Comparison of ENCODE assay signal across 12 mouse cellular contexts in the genomic region with DNA sequence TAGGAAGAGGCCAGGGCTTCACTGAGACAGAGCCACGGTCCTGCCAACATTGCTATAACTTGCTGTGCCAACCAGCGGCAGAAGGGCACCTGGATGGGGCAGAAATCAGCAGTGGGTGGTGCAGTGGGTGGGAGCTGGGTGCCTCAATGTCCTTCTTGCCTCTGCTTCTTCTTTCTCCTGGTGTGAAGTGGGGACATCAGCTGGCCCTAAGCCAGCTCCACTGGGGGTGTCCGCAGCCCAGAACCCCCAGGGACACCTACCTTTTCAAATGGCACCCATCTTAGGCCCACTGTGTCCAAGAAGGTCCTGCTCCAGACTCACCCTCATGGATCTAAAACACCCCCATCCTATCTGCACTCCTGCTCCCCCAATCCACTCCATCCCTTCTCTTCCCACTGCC. TPM values are rescaled to one million over a fixed set of nuclear protein-coding genes. Genes with fewer than 3 reads are reported as not detected.
DNase-seq lines count a peak whose midpoint lies in the region; ATAC-seq and TF ChIP-seq lines count a peak whose summit lies in the region.
"Had no signal": no experiment of that assay in that cellular context is flagged by ENCODE, and none has a peak within 500 bp of the region (broad histone marks: within the 10 kb centered on the region; RNA-seq: fewer than 3 reads in every experiment).

No protein-coding gene starts in this region.

- no peak overlapping the region for H3K4me2 ChIP-seq in hindbrain, embryonic 12.5 days (replicated peaks)
- no peak overlapping the region for H3K4me2 ChIP-seq in hindbrain, embryonic 16.5 days (ENCODE audit: low read length)
- H3K4me2 ChIP-seq in midbrain, postnatal 0 days (ENCODE audit: low read depth, low read length, poor library complexity, severe bottlenecking) = no peak overlapping the region
- no peak overlapping the region for H3K4me2 ChIP-seq in limb, embryonic 15.5 days
- H3K4me2 ChIP-seq: liver, embryonic 13.5 days had no signal

- WGBS in hindbrain, embryonic 12.5 days = 93% methylated on average over 2 of the region's 3 CpGs
- 77% methylated on average over 3 of the region's 3 CpGs for WGBS in hindbrain, embryonic 16.5 days
- 93% methylated on average over 3 of the region's 3 CpGs for WGBS in midbrain, embryonic 10.5 days
- WGBS in midbrain, postnatal 0 days = 89% methylated on average over 3 of the region's 3 CpGs
- WGBS in limb, embryonic 15.5 days = 87% methylated on average over 3 of the region's 3 CpGs

- TF ChIP-seq CTCF in midbrain, postnatal 0 days (IDR thresholded peaks at IDR 0.05) = no peak

- H3K36me3 ChIP-seq in hindbrain, embryonic 12.5 days = no peaks in the 10 kb centered on the region
- H3K36me3 ChIP-seq in hindbrain, embryonic 16.5 days (ENCODE audit: control insufficient read depth, insufficient read depth, low read length) = no peaks in the 10 kb centered on the region
- no peaks in the 10 kb centered on the region for H3K36me3 ChIP-seq in midbrain, embryonic 10.5 days
- H3K36me3 ChIP-seq in midbrain, postnatal 0 days (ENCODE audit: insufficient read depth, low read length) = no peaks in the 10 kb centered on the region
- H3K36me3 ChIP-seq in limb, embryonic 15.5 days = no peaks in the 10 kb centered on the region
- H3K36me3 ChIP-seq: liver, embryonic 13.5 days had no signal

- ATAC-seq in hindbrain, embryonic 12.5 days (ENCODE audit: low FRiP score) = peak; percentile 19; the same call in 1 of the 2 replicates
- no peak for ATAC-seq in hindbrain, embryonic 16.5 days
- ATAC-seq in midbrain, postnatal 0 days (ENCODE audit: low FRiP score) = no peak
- ATAC-seq in limb, embryonic 15.5 days (ENCODE audit: insufficient number of reproducible peaks, low FRiP score, low TSS enrichment, low read depth) = no peak

- no peak overlapping the region for H3K9ac ChIP-seq in hindbrain, embryonic 12.5 days
- H3K9ac ChIP-seq in hindbrain, embryonic 16.5 days (ENCODE audit: low read depth, low read length) = no peak overlapping the region; the same call in 1 of the 2 replicates
- H3K9ac ChIP-seq in midbrain, postnatal 0 days (replicated peaks; ENCODE audit: low read length, poor library complexity, severe bottlenecking) = no peak overlapping the region
- H3K9ac ChIP-seq in limb, embryonic 15.5 days = no peak overlapping the region
- H3K9ac ChIP-seq: liver, embryonic 13.5 days had no signal

- peaks cover 11% of the 10 kb centered on the region for H3K27me3 ChIP-seq in hindbrain, embryonic 12.5 days
- H3K27me3 ChIP-seq in hindbrain, embryonic 16.5 days (replicated peaks; ENCODE audit: control insufficient read depth, insufficient read depth, low read length) = peaks cover 5% of the 10 kb centered on the region; the same call in 1 of the 2 replicates
- peaks cover 16% of the 10 kb centered on the region; the same call in 1 of the 2 replicates for H3K27me3 ChIP-seq in midbrain, embryonic 10.5 days (ENCODE audit: low read depth, poor library complexity, severe bottlenecking)
- H3K27me3 ChIP-seq in midbrain, postnatal 0 days (ENCODE audit: insufficient read depth, low read length) = no peaks in the 10 kb centered on the region
- no peaks in the 10 kb centered on the region for H3K27me3 ChIP-seq in limb, embryonic 15.5 days
- H3K27me3 ChIP-seq: liver, embryonic 13.5 days had no signal

- peak; percentile 55 for DNase-seq in cerebellum, adult 9-11 months
- no peak for DNase-seq in cerebellum, adult 11 months
- DNase-seq in midbrain, embryonic 10.5 days (ENCODE audit: low spot score) = no peak
- DNase-seq in midbrain, postnatal 0 days (ENCODE audit: low spot score) = no peak
- DNase-seq in adrenal gland, adult 8-10 months = no peak
- DNase-seq: liver, embryonic 13.5 days had no signal

- H3K9me3 ChIP-seq in hindbrain, embryonic 12.5 days (replicated peaks) = no peaks in the 10 kb centered on the region
- H3K9me3 ChIP-seq in hindbrain, embryonic 16.5 days (ENCODE audit: control insufficient read depth, low read length) = no peaks in the 10 kb centered on the region
- no peaks in the 10 kb centered on the region for H3K9me3 ChIP-seq in midbrain, embryonic 10.5 days (replicated peaks)
- H3K9me3 ChIP-seq in midbrain, postnatal 0 days (ENCODE audit: low read length) = no peaks in the 10 kb centered on the region
- no peaks in the 10 kb centered on the region for H3K9me3 ChIP-seq in limb, embryonic 15.5 days
- H3K9me3 ChIP-seq: liver, embryonic 13.5 days; megakaryocyte, embryonic 14.5 days had no signal

- H3K27ac ChIP-seq in hindbrain, embryonic 12.5 days = no peak overlapping the region
- no peak overlapping the region for H3K27ac ChIP-seq in hindbrain, embryonic 16.5 days (ENCODE audit: low read depth, low read length)
- H3K27ac ChIP-seq in midbrain, embryonic 10.5 days (replicated peaks) = peak overlapping the region; percentile 58; the same call in 1 of the 2 replicates
- H3K27ac ChIP-seq in midbrain, postnatal 0 days (ENCODE audit: low read depth, low read length) = no peak overlapping the region
- peak overlapping the region; percentile 30; the same call in 1 of the 2 replicates for H3K27ac ChIP-seq in limb, embryonic 15.5 days
- H3K27ac ChIP-seq: hindbrain, postnatal 0 days; liver, embryonic 13.5 days had no signal

- no peak overlapping the region for H3K4me3 ChIP-seq in hindbrain, embryonic 12.5 days
- H3K4me3 ChIP-seq in hindbrain, embryonic 16.5 days (ENCODE audit: low read length) = no peak overlapping the region
- no peak overlapping the region for H3K4me3 ChIP-seq in midbrain, embryonic 10.5 days
- H3K4me3 ChIP-seq in midbrain, postnatal 0 days (ENCODE audit: low read depth, low read length) = no peak overlapping the region
- H3K4me3 ChIP-seq in limb, embryonic 15.5 days = no peak overlapping the region
- H3K4me3 ChIP-seq: liver, embryonic 13.5 days had no signal

- H3K4me1 ChIP-seq in hindbrain, embryonic 12.5 days = peaks cover 14% of the 10 kb centered on the region
- peaks cover 11% of the 10 kb centered on the region for H3K4me1 ChIP-seq in hindbrain, embryonic 16.5 days (ENCODE audit: control insufficient read depth, insufficient read depth, low read depth, low read length)
- peaks cover 24% of the 10 kb centered on the region for H3K4me1 ChIP-seq in midbrain, embryonic 10.5 days
- H3K4me1 ChIP-seq in midbrain, postnatal 0 days (ENCODE audit: insufficient read depth, low read length) = no peaks in the 10 kb centered on the region
- H3K4me1 ChIP-seq in limb, embryonic 15.5 days = peaks cover 20% of the 10 kb centered on the region

RNA-seq across cellular contexts. Expression of a gene that starts 49.9 kb away (rescaled TPM):
- not detected in 2 replicates for polyA plus RNA-seq in hindbrain, embryonic 12.5 days (2016; fragmentation: Nextera tagmentation; extraction: Ambion mirVana)
- 0.19 and 0.29 TPM in 2 replicates for polyA plus RNA-seq in hindbrain, embryonic 16.5 days (2015; fragmentation: Nextera tagmentation; extraction: Ambion mirVana)
- 0.07 TPM in 1 of 2 replicates, not detected in the other for polyA plus RNA-seq in midbrain, embryonic 10.5 days (2016; fragmentation: Nextera tagmentation; extraction: Ambion mirVana)
- not detected in 2 replicates for total RNA-seq in midbrain, postnatal 0 days (2014; rRNA removed)
- polyA plus RNA-seq in midbrain, postnatal 0 days (2015; fragmentation: Nextera tagmentation; extraction: Ambion mirVana) = 0.69 and 0.96 TPM in 2 replicates
- polyA plus RNA-seq in limb, embryonic 15.5 days (2015; fragmentation: Nextera tagmentation; extraction: Ambion mirVana) = 0.12 TPM in 1 of 2 replicates, not detected in the other
- total RNA-seq in adrenal gland, adult 8-10 months (2022) = under 1 TPM in 1 of 4 experiments, not detected in 3; 0.56 TPM
- total RNA-seq: gastrocnemius, adult 18-20 months; hindbrain, postnatal 0 days had no signal
- polyA plus RNA-seq: liver, embryonic 13.5 days had no signal

RNA-seq across cellular contexts. Expression of a gene that starts 56.8 kb away (rescaled TPM):
- polyA plus RNA-seq in hindbrain, embryonic 12.5 days (2016; fragmentation: Nextera tagmentation; extraction: Ambion mirVana) = 333 and 394 TPM in 2 replicates
- polyA plus RNA-seq in hindbrain, embryonic 16.5 days (2015; fragmentation: Nextera tagmentation; extraction: Ambion mirVana) = 496 and 558 TPM in 2 replicates
- 368 and 378 TPM in 2 replicates for polyA plus RNA-seq in midbrain, embryonic 10.5 days (2016; fragmentation: Nextera tagmentation; extraction: Ambion mirVana)
- 182 and 297 TPM in 2 replicates for total RNA-seq in midbrain, postnatal 0 days (2014; rRNA removed)
- 598 and 604 TPM in 2 replicates for polyA plus RNA-seq in midbrain, postnatal 0 days (2015; fragmentation: Nextera tagmentation; extraction: Ambion mirVana)
- polyA plus RNA-seq in limb, embryonic 15.5 days (2015; fragmentation: Nextera tagmentation; extraction: Ambion mirVana) = 335 and 393 TPM in 2 replicates
- 100 to 1,000 TPM; 279 to 327 (median 313) TPM for total RNA-seq in adrenal gland, adult 8-10 months (2022)

Comparison
In these comparisons a context has a peak if more than half of its experiments do, and no peak if none do; other contexts are left out.
1. H3K27ac ChIP-seq: peak in midbrain, embryonic 10.5 days (single experiment) and limb, embryonic 15.5 days (single experiment); none in hindbrain, embryonic 12.5 days (single experiment), hindbrain, embryonic 16.5 days (single experiment) and midbrain, postnatal 0 days (single experiment).